Mouse (Mus musculus) cortical plate, adult 2 months (tissue): ENCODE data around the gene Cldn4.

ENCODE experiments used
- CTCF ChIP-seq: fragments of 200-500 bp; IDR thresholded peaks from 2 replicates; pipeline ENCODE4 v1.5.1; 2011; ENCODE audit warnings: mild to moderate bottlenecking, control low read depth, low read length; ENCODE audit not compliant: insufficient read depth; ENCODE audit errors: extremely low read depth
- POLR2A ChIP-seq: fragments of 200-500 bp; IDR thresholded peaks from 2 replicates; pipeline ENCODE4 v1.6.1; 2011; ENCODE audit warnings: mild to moderate bottlenecking, low read length, control low read depth; ENCODE audit not compliant: insufficient read depth; ENCODE audit errors: extremely low read depth

DNA sequence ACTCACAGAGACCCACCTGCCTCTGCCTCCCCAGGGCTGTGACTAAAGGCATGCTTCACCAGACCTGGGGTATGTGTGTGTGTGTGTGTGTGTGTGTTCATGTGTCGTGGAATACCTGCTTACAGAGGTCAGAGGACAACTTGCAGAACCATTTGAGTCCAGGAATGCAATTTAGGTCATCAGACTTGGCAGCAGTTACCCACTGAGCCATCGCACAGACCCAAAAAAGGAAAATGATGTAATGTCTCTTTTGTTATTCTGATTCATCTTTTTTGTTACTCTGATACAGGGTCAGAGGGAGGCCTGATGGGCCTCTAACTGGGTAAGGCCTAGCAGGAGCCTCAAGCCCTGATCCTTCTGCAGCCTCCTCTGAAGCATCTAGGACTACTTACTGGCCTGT, 4.0 kb downstream of the Cldn4 start:
- TF ChIP-seq POLR2A (no peak), CTCF (no peak)
